Mouse (Mus musculus) liver, embryonic 16.5 days (tissue): ENCODE measurements at regions not wholly inside any gene's neighbourhood (a gene's known extent, or its start where the extent isn't known, plus 50 kb on each side); places are given as distances from the start of the nearest gene placed in this dataset.

Source experiments
- ATAC-seq: fragments of 200-750 bp; cut with Nextera tagmentation; 2 replicates; pipeline ENCODE4 v1.8.0; 2017; ENCODE audit warnings: low read depth, mild to moderate bottlenecking, moderate number of reproducible peaks, moderate library complexity
- H3K27ac ChIP-seq: fragments of 300-500 bp; sonication (generic); 2 replicates; pipeline ENCODE4 v1.5.1; 2014; ENCODE audit warnings: mild to moderate bottlenecking, low read length
- H3K27me3 ChIP-seq: fragments of 300-500 bp; sonication (generic); 2 replicates; pipeline ENCODE4 v1.6.1; 2014; ENCODE audit warnings: low read depth, low read length, mixed read lengths; ENCODE audit not compliant: control insufficient read depth, insufficient read depth
- H3K36me3 ChIP-seq: fragments of 300-500 bp; sonication (generic); 2 replicates; pipeline ENCODE4 v1.6.1; 2014; ENCODE audit warnings: mild to moderate bottlenecking; ENCODE audit not compliant: control insufficient read depth, insufficient read depth
- H3K4me1 ChIP-seq: fragments of 300-500 bp; sonication (generic); 2 replicates; pipeline ENCODE4 v1.6.1; 2014; ENCODE audit warnings: low read depth, low read length, mixed read lengths; ENCODE audit not compliant: control insufficient read depth
- H3K4me2 ChIP-seq: fragments of 300-500 bp; sonication (generic); 2 replicates; pipeline ENCODE4 v1.6.1; 2014; ENCODE audit warnings: low read depth, low read length, mixed read lengths
- H3K4me3 ChIP-seq: fragments of 300-500 bp; sonication (generic); 2 replicates; pipeline ENCODE4 v1.5.1; 2014; ENCODE audit warnings: low read depth, mild to moderate bottlenecking, low read length
- H3K9ac ChIP-seq: fragments of 300-500 bp; sonication (generic); 2 replicates; pipeline ENCODE4 v1.6.1; 2014; ENCODE audit warnings: low read depth, low read length
- H3K9me3 ChIP-seq: fragments of 300-500 bp; sonication (generic); replicated peaks from 2 replicates; pipeline ENCODE4 v1.6.1; 2016; ENCODE audit warnings: low read length; ENCODE audit not compliant: control insufficient read depth
- WGBS: fragments of 180-500 bp; shearing (Covaris S2); extraction: QIAGEN DNeasy Blood & Tissue Kit; methylation state at CpG from one replicate; pipeline ENCODE4 v1.1.7; 2014; ENCODE audit not compliant: insufficient replicate concordance; 5-methylcytosine and 5-hydroxymethylcytosine counted together

DNA sequence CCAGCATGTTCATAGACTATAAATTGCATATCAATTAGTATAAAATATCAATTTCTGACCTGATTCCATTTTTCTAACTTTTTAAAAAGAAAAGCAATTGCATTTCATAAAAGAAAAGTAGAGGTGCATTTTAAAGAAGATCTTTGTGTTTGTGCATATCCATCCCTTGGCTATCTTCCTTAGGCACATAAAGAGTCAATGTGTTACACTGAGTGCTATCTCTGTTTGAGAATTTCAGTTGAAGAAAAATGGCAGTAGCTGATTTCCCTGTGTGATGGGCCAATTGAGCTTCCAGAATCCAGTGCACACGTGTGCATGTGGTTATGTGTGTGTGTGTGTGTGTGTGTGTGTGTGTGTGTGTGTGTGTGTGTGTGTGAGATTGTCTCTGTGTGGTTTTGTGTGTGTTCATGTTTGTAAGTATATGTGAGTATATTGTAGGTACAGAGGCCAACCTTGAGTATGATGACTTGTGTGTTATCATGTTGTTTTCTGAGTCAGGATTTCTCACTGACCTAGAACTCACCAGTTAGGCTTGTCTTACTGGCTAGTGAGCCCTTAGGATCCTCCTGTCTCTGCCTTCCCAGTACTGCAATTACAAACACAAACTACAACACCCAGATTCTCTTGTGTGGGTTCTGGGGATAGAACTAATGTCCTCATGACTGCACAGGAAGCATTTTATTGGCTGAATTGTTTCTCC lies 249.6 kb downstream of the Cdk5rap2 start:
- Histone ChIP-seq H3K36me3 (no peaks in the 10 kb centered on the region), H3K4me2 (no peak overlapping the region), H3K4me1 (no peaks in the 10 kb centered on the region), H3K9me3 (no peaks in the 10 kb centered on the region), H3K4me3 (no peak overlapping the region), H3K27ac (no peak overlapping the region), H3K9ac (no peak overlapping the region), H3K27me3 (no peaks in the 10 kb centered on the region)
- ATAC-seq, result peak; percentile 52
- WGBS, result 21% methylated on average over 1 of the region's 1 CpGs

DNA sequence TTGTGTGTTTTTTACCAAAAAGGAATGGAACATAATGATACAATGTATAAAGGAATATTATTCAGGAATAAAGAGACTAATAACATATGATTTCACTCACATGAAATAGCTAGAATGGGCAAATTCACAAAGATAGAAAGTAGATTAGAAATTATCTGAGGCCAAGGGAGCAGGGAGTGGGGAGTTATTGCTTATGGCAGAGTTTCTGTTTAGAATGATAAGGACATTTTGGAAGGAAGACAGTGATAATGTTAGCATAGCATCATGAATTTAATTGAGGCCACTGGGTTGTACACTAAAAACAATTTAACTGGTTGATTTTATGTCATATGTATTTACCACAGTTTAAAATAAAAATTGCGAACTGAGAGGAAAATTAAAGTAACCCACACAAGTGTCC lies 250.2 kb downstream of the Cdk5rap2 start:
- Histone ChIP-seq H3K4me2 (no peak overlapping the region), H3K4me3 (no peak overlapping the region), H3K36me3 (no peaks in the 10 kb centered on the region), H3K9me3 (no peaks in the 10 kb centered on the region), H3K4me1 (no peaks in the 10 kb centered on the region), H3K9ac (no peak overlapping the region), H3K27ac (no peak overlapping the region), H3K27me3 (no peaks in the 10 kb centered on the region)
- ATAC-seq, result peak; percentile 87
- WGBS, result 51% methylated on average over 1 of the region's 1 CpGs

DNA sequence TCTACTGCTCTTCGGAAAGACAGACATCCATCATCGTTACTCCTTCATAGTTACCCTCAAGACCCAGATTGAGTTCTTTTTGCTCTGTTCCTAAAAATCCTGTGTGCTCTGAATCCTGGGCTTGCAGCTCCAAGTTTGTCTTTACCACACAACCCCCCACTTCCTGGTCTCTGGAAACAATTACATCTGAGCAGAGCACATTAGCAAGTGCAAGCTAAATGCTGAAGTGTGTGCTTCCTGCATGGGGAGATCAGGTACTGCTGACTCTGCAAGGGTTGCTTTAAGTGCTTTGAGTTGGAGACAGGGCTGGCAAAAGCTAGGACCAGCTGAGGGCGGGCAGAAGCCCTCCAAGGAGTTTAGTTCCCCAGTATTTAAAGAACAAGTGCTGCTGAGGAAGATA lies 257.1 kb downstream of the Cdk5rap2 start:
- H3K9me3 ChIP-seq, result no peaks in the 10 kb centered on the region
- H3K4me2 ChIP-seq, result no peak overlapping the region
- H3K4me1 ChIP-seq, result no peaks in the 10 kb centered on the region
- H3K4me3 ChIP-seq, result no peak overlapping the region
- H3K27ac ChIP-seq, result no peak overlapping the region
- no peaks in the 10 kb centered on the region for H3K36me3 ChIP-seq
- no peak overlapping the region for H3K9ac ChIP-seq
- H3K27me3 ChIP-seq, result no peaks in the 10 kb centered on the region
- WGBS, result 37% methylated on average over 3 of the region's 3 CpGs
- no peak for ATAC-seq

DNA sequence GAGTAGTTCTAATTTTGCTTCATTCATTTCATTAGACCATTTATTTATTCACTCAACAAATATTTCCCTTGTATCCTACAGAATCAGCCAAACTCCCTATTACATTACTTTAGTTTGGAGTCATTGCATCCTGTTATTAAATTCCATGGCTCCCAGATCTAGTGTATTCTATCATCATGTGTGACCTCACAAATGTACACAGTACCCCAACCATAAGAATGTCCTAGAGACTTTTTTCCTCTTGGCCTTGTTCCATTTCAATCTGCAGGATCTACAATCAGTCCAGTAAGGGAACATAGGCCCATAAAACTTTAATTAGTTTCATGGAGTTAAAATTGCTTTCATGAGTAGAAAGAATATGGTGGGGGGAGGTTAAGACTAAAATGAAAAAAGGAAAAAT lies 301.2 kb downstream of the Cdk5rap2 start:
- Histone ChIP-seq H3K27ac (no peak overlapping the region), H3K4me1 (no peaks in the 10 kb centered on the region), H3K36me3 (no peaks in the 10 kb centered on the region), H3K27me3 (no peaks in the 10 kb centered on the region), H3K9me3 (no peaks in the 10 kb centered on the region), H3K4me2 (no peak overlapping the region), H3K9ac (no peak overlapping the region), H3K4me3 (no peak overlapping the region)
- no peak for ATAC-seq

DNA sequence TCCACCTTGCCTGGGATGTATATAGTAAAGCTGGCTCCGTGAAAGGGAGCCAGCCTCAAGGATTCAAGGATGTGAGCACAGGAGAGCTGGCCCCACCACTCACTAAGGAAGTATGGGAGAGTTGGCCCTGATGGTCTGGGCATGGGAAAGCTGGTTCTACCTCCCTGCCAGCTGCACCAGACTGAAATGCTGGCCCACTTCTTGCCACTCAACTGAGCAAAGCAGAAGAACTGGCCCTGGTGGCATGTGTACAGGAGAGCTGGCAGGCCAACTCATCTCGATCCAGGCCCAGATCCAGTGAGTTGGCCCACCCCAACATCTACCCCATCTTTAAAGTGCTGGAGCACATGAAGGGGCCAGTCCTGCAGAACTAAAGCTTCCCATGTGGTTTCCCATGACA lies 304.5 kb downstream of the Cdk5rap2 start:
- Histone ChIP-seq H3K9ac (no peak overlapping the region), H3K36me3 (no peaks in the 10 kb centered on the region), H3K27me3 (no peaks in the 10 kb centered on the region), H3K4me1 (no peaks in the 10 kb centered on the region), H3K4me3 (no peak overlapping the region), H3K4me2 (no peak overlapping the region), H3K9me3 (no peaks in the 10 kb centered on the region), H3K27ac (no peak overlapping the region)
- 46% methylated on average over 2 of the region's 2 CpGs for WGBS
- no peak for ATAC-seq

DNA sequence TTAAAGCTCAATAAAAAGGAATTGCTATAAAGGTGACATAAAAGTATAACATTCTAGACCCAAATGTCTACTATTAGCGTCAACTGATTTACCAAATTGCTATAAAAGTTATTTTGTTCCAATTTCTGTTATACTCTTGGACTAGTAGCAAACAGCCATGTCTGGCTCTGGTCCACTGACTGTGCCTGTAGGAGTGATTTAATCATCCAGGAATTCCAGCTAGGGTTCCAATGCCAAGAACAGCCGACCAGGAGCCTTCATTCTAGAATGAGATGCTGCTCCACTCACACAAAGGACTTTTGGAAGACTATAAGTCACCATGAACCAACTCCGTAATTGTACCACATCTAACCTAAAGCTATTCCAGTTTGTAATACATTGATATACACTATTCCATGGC lies 312.9 kb downstream of the Cdk5rap2 start:
- Histone ChIP-seq H3K4me1 (no peaks in the 10 kb centered on the region), H3K36me3 (no peaks in the 10 kb centered on the region)
- WGBS, result 58% methylated on average over 3 of the region's 3 CpGs

DNA sequence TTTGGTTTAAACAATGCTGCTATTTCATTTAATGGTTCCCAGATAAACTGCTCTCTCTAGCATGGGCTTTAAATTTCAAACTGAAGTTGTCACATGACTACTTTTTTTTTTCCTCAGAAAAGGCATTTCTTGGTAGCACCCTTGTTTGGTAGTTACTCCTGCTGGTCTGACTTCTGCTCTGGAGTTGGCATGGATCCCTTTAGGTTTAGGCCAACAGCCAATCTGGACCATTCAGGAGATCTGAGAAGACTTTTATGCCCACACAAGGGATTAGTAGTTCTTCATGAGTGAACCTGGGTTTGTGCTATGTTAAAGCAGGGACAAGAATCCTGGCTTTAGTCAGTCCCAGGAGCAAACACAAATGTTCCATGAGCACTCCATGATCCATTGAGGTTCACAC lies 332.0 kb downstream of the Cdk5rap2 start:
- Histone ChIP-seq H3K4me1 (no peaks in the 10 kb centered on the region), H3K4me2 (no peak overlapping the region), H3K27me3 (no peaks in the 10 kb centered on the region), H3K9ac (no peak overlapping the region), H3K36me3 (no peaks in the 10 kb centered on the region), H3K4me3 (no peak overlapping the region), H3K9me3 (no peaks in the 10 kb centered on the region), H3K27ac (no peak overlapping the region)
- ATAC-seq, result no peak

More for the DNA sequence above, 312.9 kb downstream of the Cdk5rap2 start:
- Histone ChIP-seq H3K9me3 (no peaks in the 10 kb centered on the region), H3K4me2 (no peak overlapping the region), H3K27ac (no peak overlapping the region), H3K9ac (no peak overlapping the region), H3K27me3 (no peaks in the 10 kb centered on the region), H3K4me3 (no peak overlapping the region)
- ATAC-seq, result no peak

DNA sequence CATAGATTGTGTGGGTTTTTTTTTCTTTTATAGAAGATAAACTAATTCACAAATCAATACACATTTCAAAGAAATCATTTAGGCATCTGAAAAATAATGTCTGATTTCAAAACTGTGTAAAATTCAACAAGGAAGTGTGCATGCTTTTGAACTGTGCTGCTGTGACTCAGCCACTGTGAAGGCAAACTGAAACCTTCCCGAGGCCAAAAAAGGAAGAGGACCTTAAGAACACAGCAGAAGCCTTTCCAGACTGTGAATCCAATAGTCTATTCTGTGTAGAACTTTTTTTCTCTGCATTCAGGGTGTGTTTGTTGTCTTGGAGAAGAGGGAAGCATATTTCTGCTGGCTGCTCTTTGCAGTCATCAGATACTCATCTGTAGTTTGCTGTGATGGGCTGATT lies 347.7 kb downstream of the Cdk5rap2 start:
- no peak for ATAC-seq
- H3K9ac ChIP-seq, result no peak overlapping the region
- H3K4me3 ChIP-seq, result no peak overlapping the region
- H3K36me3 ChIP-seq, result no peaks in the 10 kb centered on the region
- H3K27me3 ChIP-seq, result no peaks in the 10 kb centered on the region
- 25% methylated on average over 1 of the region's 1 CpGs for WGBS
- no peak overlapping the region for H3K27ac ChIP-seq
- H3K4me2 ChIP-seq, result no peak overlapping the region
- H3K4me1 ChIP-seq, result no peaks in the 10 kb centered on the region
- no peaks in the 10 kb centered on the region for H3K9me3 ChIP-seq

DNA sequence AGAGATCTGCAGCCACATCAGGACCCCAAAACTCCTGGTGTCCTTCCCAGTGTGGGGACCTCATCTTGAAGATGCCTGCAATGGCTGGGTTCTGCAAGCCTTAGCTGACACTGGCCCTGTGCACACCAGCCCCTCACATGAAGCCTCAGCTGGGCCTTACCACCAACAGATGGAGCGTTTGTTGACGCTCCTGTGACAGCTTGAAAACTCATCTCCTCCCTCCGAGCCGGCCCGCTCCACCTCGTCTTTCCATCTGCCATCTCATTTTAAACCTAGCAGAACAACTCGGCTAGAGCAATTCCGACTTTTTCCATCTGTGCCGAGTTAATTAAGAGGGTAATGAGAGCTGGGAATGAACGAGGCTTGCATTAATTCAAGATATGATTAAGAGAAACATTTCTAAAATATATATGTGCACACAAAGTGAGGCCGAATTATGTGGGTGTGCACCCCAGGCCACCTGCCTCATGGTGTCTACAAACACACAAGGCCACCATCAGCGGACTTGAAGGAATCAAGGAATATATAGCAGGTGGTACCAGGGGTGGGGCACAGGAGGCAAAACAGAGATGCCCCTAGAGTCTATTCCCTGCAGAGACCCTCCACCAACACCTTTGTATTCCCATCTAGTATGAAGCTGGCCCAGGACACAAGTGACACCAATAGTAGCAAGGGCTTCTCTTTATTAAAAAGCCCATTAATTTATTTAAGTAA lies 351.3 kb downstream of the Cdk5rap2 start:
- Histone ChIP-seq H3K27me3 (no peaks in the 10 kb centered on the region), H3K9ac (no peak overlapping the region), H3K9me3 (no peaks in the 10 kb centered on the region), H3K4me2 (no peak overlapping the region), H3K27ac (no peak overlapping the region), H3K4me3 (no peak overlapping the region), H3K4me1 (no peaks in the 10 kb centered on the region), H3K36me3 (no peaks in the 10 kb centered on the region)
- 62% methylated on average over 12 of the region's 12 CpGs for WGBS
- no peak for ATAC-seq
